Mouse (Mus musculus) hindbrain, embryonic 14.5 days (tissue): ENCODE measurements at regions not wholly inside any gene's neighbourhood (a gene's known extent, or its start where the extent isn't known, plus 50 kb on each side); places are given as distances from the start of the nearest gene placed in this dataset.
"Not testable (repeated sequence)": the region's sequence is repeated elsewhere in the genome, so short reads cannot be mapped to it uniquely, and the experiment has no call there.

Experiments used
- ATAC-seq: fragments of 200-750 bp; cut with Nextera tagmentation; 2 replicates; pipeline ENCODE4 v1.8.0; 2017; ENCODE audit warnings: moderate number of reproducible peaks, mild to moderate bottlenecking, moderate TSS enrichment, moderate library complexity; ENCODE audit not compliant: low FRiP score
- DNase-seq: peaks from one replicate; pipeline ENCODE4 v3.0.0-alpha.2; 2015; ENCODE audit warnings: low spot score
- H3K27ac ChIP-seq: fragments of 300-500 bp; sonication (generic); 2 replicates; pipeline ENCODE4 v1.5.1; 2014; ENCODE audit warnings: mild to moderate bottlenecking, moderate library complexity
- H3K27me3 ChIP-seq: fragments of 300-500 bp; sonication (generic); 2 replicates; pipeline ENCODE4 v1.6.1; 2014; ENCODE audit warnings: mild to moderate bottlenecking, low read length, mixed read lengths; ENCODE audit not compliant: control insufficient read depth, insufficient read depth
- H3K36me3 ChIP-seq: fragments of 300-500 bp; sonication (generic); replicated peaks from 2 replicates; pipeline ENCODE4 v1.6.1; 2014; ENCODE audit not compliant: control insufficient read depth, insufficient read depth
- H3K4me1 ChIP-seq: fragments of 300-500 bp; sonication (generic); replicated peaks from 2 replicates; pipeline ENCODE4 v1.6.1; 2014; ENCODE audit warnings: antibody characterized with exemption, low read length, mixed read lengths; ENCODE audit not compliant: control insufficient read depth, insufficient read depth
- H3K4me2 ChIP-seq: fragments of 300-500 bp; sonication (generic); replicated peaks from 2 replicates; pipeline ENCODE4 v1.6.1; 2014; ENCODE audit warnings: mild to moderate bottlenecking, moderate library complexity
- H3K4me3 ChIP-seq: fragments of 300-500 bp; sonication (generic); replicated peaks from 2 replicates; pipeline ENCODE4 v1.5.1; 2014; ENCODE audit warnings: mild to moderate bottlenecking, low read length
- H3K9ac ChIP-seq: fragments of 300-500 bp; sonication (generic); 2 replicates; pipeline ENCODE4 v1.6.1; 2014
- H3K9me3 ChIP-seq: fragments of 300-500 bp; sonication (generic); 2 replicates; pipeline ENCODE4 v1.6.1; 2016; ENCODE audit warnings: low read length; ENCODE audit not compliant: control insufficient read depth
- WGBS: fragments of 180-500 bp; shearing (Covaris S2); extraction: QIAGEN DNeasy Blood & Tissue Kit; methylation state at CpG from one replicate; pipeline ENCODE4 v1.1.7; 2014; 5-methylcytosine and 5-hydroxymethylcytosine counted together

GRCm38 (mm10) chr5:18452871-18453757, 93.0 kb upstream of the Gnai1 start:
- H3K27me3 ChIP-seq, H3K9ac ChIP-seq, H3K4me1 ChIP-seq, ATAC-seq, H3K9me3 ChIP-seq, H3K4me2 ChIP-seq, H3K4me3 ChIP-seq, H3K27ac ChIP-seq, DNase-seq, H3K36me3 ChIP-seq: not testable (repeated sequence)
- 50% methylated on average over 6 of the region's 6 CpGs for WGBS

- no peak overlapping the region for H3K4me3 ChIP-seq
- H3K9me3 ChIP-seq, result no peaks in the 10 kb centered on the region
- H3K36me3 ChIP-seq, result no peaks in the 10 kb centered on the region
- no peak overlapping the region for H3K27ac ChIP-seq
- H3K4me1 ChIP-seq, result no peaks in the 10 kb centered on the region
- 92% methylated on average over 3 of the region's 3 CpGs for WGBS
- H3K27me3 ChIP-seq, result no peaks in the 10 kb centered on the region
- no peak overlapping the region for H3K9ac ChIP-seq
- no peak overlapping the region for H3K4me2 ChIP-seq
- ATAC-seq, result no peak
- no peak for DNase-seq
Measured at GRCm38 (mm10) chr5:18449261-18449660, 89.1 kb upstream of the Gnai1 start.

DNA sequence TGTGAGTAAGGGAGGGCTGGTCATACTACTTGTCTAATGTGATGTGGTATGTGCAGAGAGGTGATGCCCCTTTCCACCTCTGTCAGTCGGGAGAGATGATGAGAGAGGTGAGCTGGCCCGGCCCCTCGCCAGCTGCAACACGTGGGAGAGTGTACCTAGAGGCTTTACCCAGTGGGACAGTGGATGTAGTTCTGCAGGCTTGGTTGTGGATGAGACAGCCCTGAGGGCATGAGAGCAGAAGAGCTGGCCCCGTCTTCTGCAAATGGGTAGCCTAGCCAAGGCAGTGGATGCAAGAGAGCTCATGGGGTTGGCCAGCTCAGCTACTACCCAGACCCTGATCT, 88.1 kb upstream of the Gnai1 start:
- no peak for DNase-seq
- Histone ChIP-seq H3K4me3 (no peak overlapping the region), H3K9ac (no peak overlapping the region), H3K36me3 (no peaks in the 10 kb centered on the region), H3K4me2 (no peak overlapping the region), H3K27ac (no peak overlapping the region), H3K4me1 (no peaks in the 10 kb centered on the region), H3K27me3 (no peaks in the 10 kb centered on the region), H3K9me3 (no peaks in the 10 kb centered on the region)
- WGBS, result 89% methylated on average over 5 of the region's 5 CpGs
- peak; percentile 8; the same call in 1 of the 2 replicates for ATAC-seq

DNA sequence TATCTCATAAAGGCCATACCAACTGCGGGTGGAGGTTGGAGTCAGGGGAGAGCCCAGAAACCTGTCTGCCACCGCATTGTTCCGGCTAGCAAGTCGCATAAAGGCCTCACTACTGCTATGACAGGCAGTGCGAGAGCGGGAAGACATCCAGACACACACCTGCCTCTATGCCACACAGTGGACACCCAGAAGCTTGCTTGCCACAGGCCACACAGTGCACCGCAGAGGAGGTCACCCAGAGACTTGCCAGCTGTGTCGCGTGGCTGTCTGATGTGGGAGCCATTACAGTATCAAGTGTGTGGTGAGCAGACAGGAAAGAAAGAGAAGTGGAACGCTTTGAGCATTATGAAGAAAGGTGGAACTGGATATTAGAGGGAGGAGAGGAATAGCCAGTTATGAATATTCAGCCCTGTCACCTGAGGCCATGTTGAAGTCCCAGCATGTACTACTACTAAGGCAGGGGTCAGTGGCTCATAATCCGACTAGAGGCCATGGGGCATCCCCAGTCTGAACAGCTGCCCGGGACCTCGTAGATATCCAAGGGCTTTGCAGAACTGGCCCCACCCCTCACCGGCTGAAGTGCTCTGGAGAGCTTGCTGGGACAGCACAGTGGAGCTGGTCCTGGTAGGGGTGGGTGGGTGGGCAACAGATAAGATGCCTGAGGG, 87.6 kb upstream of the Gnai1 start:
- H3K9ac ChIP-seq, result no peak overlapping the region
- no peaks in the 10 kb centered on the region for H3K27me3 ChIP-seq
- no peak overlapping the region for H3K4me2 ChIP-seq
- H3K9me3 ChIP-seq, result no peaks in the 10 kb centered on the region
- WGBS, result 95% methylated on average over 14 of the region's 14 CpGs
- DNase-seq, result no peak
- no peaks in the 10 kb centered on the region for H3K36me3 ChIP-seq
- 0 out of 2 replicates have a peak, but pooled peaks have one; percentile 35 for ATAC-seq
- no peak overlapping the region for H3K27ac ChIP-seq
- H3K4me1 ChIP-seq, result no peaks in the 10 kb centered on the region
- H3K4me3 ChIP-seq, result no peak overlapping the region

- ATAC-seq, result peak; percentile 80
- WGBS, result 28% methylated on average over 7 of the region's 8 CpGs
Measured at GRCm38 (mm10) chr5:18445969-18446368, 85.8 kb upstream of the Gnai1 start.

GRCm38 (mm10) chr5:18439986-18440385, 79.8 kb upstream of the Gnai1 start:
- H3K4me1 ChIP-seq, result no peaks in the 10 kb centered on the region
- DNase-seq, result no peak
- H3K4me2 ChIP-seq, result no peak overlapping the region
- H3K27ac ChIP-seq, result no peak overlapping the region
- H3K4me3 ChIP-seq, result no peak overlapping the region
- no peak for ATAC-seq
- H3K27me3 ChIP-seq, result no peaks in the 10 kb centered on the region
- WGBS, result 92% methylated on average over 4 of the region's 4 CpGs
- no peaks in the 10 kb centered on the region for H3K9me3 ChIP-seq
- H3K36me3 ChIP-seq, result no peaks in the 10 kb centered on the region
- H3K9ac ChIP-seq, result no peak overlapping the region

More at GRCm38 (mm10) chr5:18445969-18446368, 85.8 kb upstream of the Gnai1 start:
- H3K4me3 ChIP-seq, result no peak overlapping the region
- H3K9me3 ChIP-seq, result no peaks in the 10 kb centered on the region
- no peaks in the 10 kb centered on the region for H3K4me1 ChIP-seq
- H3K27me3 ChIP-seq, result no peaks in the 10 kb centered on the region
- H3K36me3 ChIP-seq, result no peaks in the 10 kb centered on the region
- H3K9ac ChIP-seq, result no peak overlapping the region
- H3K4me2 ChIP-seq, result no peak overlapping the region
- H3K27ac ChIP-seq, result no peak overlapping the region
- peak; percentile 95 for DNase-seq

DNA sequence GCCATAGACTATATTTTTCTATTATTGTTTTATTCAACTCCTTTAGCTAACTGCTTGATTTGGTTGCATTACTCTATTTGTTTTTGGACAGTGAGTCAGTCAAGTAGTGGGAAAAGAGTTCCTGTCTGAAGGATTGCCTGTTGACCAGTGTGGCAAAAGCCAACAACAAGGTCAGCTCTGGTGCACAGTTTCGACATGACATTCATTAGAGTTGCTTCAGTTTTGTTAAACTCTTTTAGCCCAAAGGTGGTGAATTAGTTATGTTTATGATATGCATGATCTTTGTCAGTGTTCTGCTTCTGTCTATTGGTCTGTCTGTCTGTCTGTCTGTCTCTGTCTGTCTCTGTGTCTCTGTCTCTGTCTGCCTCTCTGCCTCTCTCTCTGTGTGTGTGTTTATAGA, 79.1 kb upstream of the Gnai1 start:
- WGBS, result 90% methylated on average over 1 of the region's 1 CpGs
- no peak overlapping the region for H3K4me2 ChIP-seq
- no peaks in the 10 kb centered on the region for H3K36me3 ChIP-seq
- H3K27me3 ChIP-seq, result no peaks in the 10 kb centered on the region
- ATAC-seq, result no peak
- no peaks in the 10 kb centered on the region for H3K4me1 ChIP-seq
- H3K27ac ChIP-seq, result no peak overlapping the region
- no peaks in the 10 kb centered on the region for H3K9me3 ChIP-seq
- H3K9ac ChIP-seq, result no peak overlapping the region
- H3K4me3 ChIP-seq, result no peak overlapping the region
- no peak for DNase-seq

- no peak overlapping the region for H3K4me2 ChIP-seq
- DNase-seq, result no peak
- no peaks in the 10 kb centered on the region for H3K9me3 ChIP-seq
- H3K36me3 ChIP-seq, result no peaks in the 10 kb centered on the region
- no peak for ATAC-seq
- no peak overlapping the region for H3K4me3 ChIP-seq
- no peak overlapping the region for H3K9ac ChIP-seq
- no peaks in the 10 kb centered on the region for H3K4me1 ChIP-seq
- H3K27ac ChIP-seq, result no peak overlapping the region
- WGBS, result 59% methylated on average over 6 of the region's 6 CpGs
- H3K27me3 ChIP-seq, result no peaks in the 10 kb centered on the region
Measured at GRCm38 (mm10) chr5:18436099-18436748, 76.1 kb upstream of the Gnai1 start.

DNA sequence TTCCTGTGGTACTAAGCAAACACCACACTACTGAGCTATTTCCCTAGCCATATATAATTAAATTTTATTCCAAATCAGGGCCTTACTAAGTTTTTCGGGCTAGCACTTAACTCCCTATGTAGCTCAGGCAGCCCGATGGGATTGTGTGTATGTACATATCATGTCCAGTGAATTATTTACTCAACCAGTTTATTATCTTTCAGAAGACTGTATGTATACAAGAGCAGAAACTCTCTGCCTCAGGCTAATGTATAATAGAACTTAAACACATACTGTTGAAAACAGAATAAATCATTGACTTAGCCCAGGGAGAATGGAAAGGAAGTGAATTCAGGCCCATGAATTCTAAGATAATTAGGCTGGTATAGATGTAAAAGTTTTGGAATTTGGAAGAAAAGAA, 74.1 kb upstream of the Gnai1 start:
- Histone ChIP-seq H3K9ac (no peak overlapping the region), H3K27me3 (no peaks in the 10 kb centered on the region), H3K27ac (no peak overlapping the region), H3K4me2 (no peak overlapping the region), H3K4me3 (no peak overlapping the region), H3K9me3 (no peaks in the 10 kb centered on the region), H3K4me1 (no peaks in the 10 kb centered on the region), H3K36me3 (no peaks in the 10 kb centered on the region)
- DNase-seq, result no peak
- 86% methylated on average over 2 of the region's 2 CpGs for WGBS
- ATAC-seq, result no peak
